Mouse (Mus musculus): ENCODE results near the gene Daam2.

Daam2 gene

GRCm38 (mm10) chr17:49563830-49564470 lies at the start of gene Daam2:
Gene Daam2, minus strand, starts transcription at chr17:49564343.
- DNase-seq (ENCODE audit: low spot score in 2 of 2), result peak in 1 of 2 experiments; percentile 4

- no peak for DNase-seq (ENCODE audit: low spot score in 2 of 2)
These were observed 46.2 kb upstream of the Daam2 start for GRCm38 (mm10) chr17:49610296-49610695.

- DNase-seq (ENCODE audit: low spot score in 2 of 2), result no peak
These were observed 43.3 kb upstream of the Daam2 start for GRCm38 (mm10) chr17:49607351-49608027.

GRCm38 (mm10) chr17:49605397-49605796 lies 41.3 kb upstream of the Daam2 start:
- DNase-seq (ENCODE audit: low spot score in 2 of 2), result no peak

GRCm38 (mm10) chr17:49590051-49590450 lies 25.9 kb upstream of the Daam2 start:
- no peak for DNase-seq (ENCODE audit: low spot score in 2 of 2)

GRCm38 (mm10) chr17:49582471-49582870 lies 18.3 kb upstream of the Daam2 start:
- DNase-seq (ENCODE audit: low spot score in 2 of 2), result no peak

GRCm38 (mm10) chr17:49577321-49577720 lies 13.2 kb upstream of the Daam2 start:
- no peak for DNase-seq (ENCODE audit: low spot score in 2 of 2)

GRCm38 (mm10) chr17:49568717-49569116 lies 4.6 kb upstream of the Daam2 start:
- no peak for DNase-seq (ENCODE audit: low spot score in 2 of 2)

- DNase-seq (ENCODE audit: low spot score in 2 of 2), result no peak
These were observed 346 bp upstream of the Daam2 start for GRCm38 (mm10) chr17:49564489-49564888.

GRCm38 (mm10) chr17:49563416-49563780 lies 745 bp downstream of the Daam2 start:
- DNase-seq (ENCODE audit: low spot score in 2 of 2), result no peak

- no peak for DNase-seq (ENCODE audit: low spot score in 2 of 2)
These were observed 1.3 kb downstream of the Daam2 start for GRCm38 (mm10) chr17:49562701-49563415.

- no peak for DNase-seq (ENCODE audit: low spot score in 2 of 2)
These were observed 2.2 kb downstream of the Daam2 start for GRCm38 (mm10) chr17:49561985-49562384.

- DNase-seq (ENCODE audit: low spot score in 2 of 2), result no peak
These were observed 4.3 kb downstream of the Daam2 start for GRCm38 (mm10) chr17:49559786-49560289.

- no peak for DNase-seq (ENCODE audit: low spot score in 2 of 2)
These were observed 8.0 kb downstream of the Daam2 start for GRCm38 (mm10) chr17:49556169-49556568.

- DNase-seq (ENCODE audit: low spot score in 2 of 2), result no peak
These were observed 12.2 kb downstream of the Daam2 start for GRCm38 (mm10) chr17:49551991-49552390.

GRCm38 (mm10) chr17:49551465-49551864 lies 12.7 kb downstream of the Daam2 start:
- DNase-seq (ENCODE audit: low spot score in 2 of 2), result no peak

- DNase-seq (ENCODE audit: low spot score in 2 of 2), result no peak
These were observed 18.1 kb downstream of the Daam2 start for GRCm38 (mm10) chr17:49545997-49546396.

- no peak for DNase-seq (ENCODE audit: low spot score in 2 of 2)
These were observed 18.7 kb downstream of the Daam2 start for GRCm38 (mm10) chr17:49545424-49545823.

GRCm38 (mm10) chr17:49544561-49544960 lies 19.6 kb downstream of the Daam2 start:
- DNase-seq (ENCODE audit: low spot score in 2 of 2), result no peak

GRCm38 (mm10) chr17:49540706-49541105 lies 23.4 kb downstream of the Daam2 start:
- DNase-seq (ENCODE audit: low spot score in 2 of 2), result no peak

GRCm38 (mm10) chr17:49539204-49539603 lies 24.9 kb downstream of the Daam2 start:
- peak; percentile 4 to 11 for DNase-seq (ENCODE audit: low spot score in 2 of 2)

- no peak for DNase-seq (ENCODE audit: low spot score in 2 of 2)
These were observed 28.6 kb downstream of the Daam2 start for GRCm38 (mm10) chr17:49535580-49535979.

- no peak for DNase-seq (ENCODE audit: low spot score in 2 of 2)
These were observed 29.9 kb downstream of the Daam2 start for GRCm38 (mm10) chr17:49534267-49534719.

All from spleen, postnatal 36 days (tissue).